Mouse (Mus musculus) CH12.LX (cell line): ENCODE results near the gene Rpusd2. TPM values are rescaled to one million over a fixed set of nuclear protein-coding genes. Genes with fewer than 3 reads are reported as not detected.
A peak's percentile ranks its signal among the peaks of the same experiment; 100 is the strongest.

Experiments used
- DNase-seq: peaks from one replicate; pipeline ENCODE4 v3.0.0-alpha.2; 2013; ENCODE audit errors: extremely low read depth
- H3K27ac ChIP-seq: 2 replicates; pipeline ENCODE4 v1.5.1; 2012; ENCODE audit warnings: low read depth, mild to moderate bottlenecking, control low read depth, moderate library complexity; ENCODE audit not compliant: insufficient read depth
- H3K27me3 ChIP-seq: replicated peaks from 2 replicates; pipeline ENCODE3; 2012; ENCODE audit warnings: inconsistent platforms
- H3K36me3 ChIP-seq, 2 experiments: replicated peaks in 1 of 2; 2 replicates each; pipeline versions ENCODE3 to v1.6.1; 2012; ENCODE audit warnings: inconsistent platforms in 1 of 2, low read length in 1 of 2, mild to moderate bottlenecking in 1 of 2, mixed read lengths in 1 of 2, moderate library complexity in 1 of 2; ENCODE audit not compliant: control insufficient read depth in 1 of 2, insufficient read depth in 1 of 2
- H3K4me1 ChIP-seq, 2 experiments: 2 replicates each; pipeline ENCODE4 v1.6.1; 2012; ENCODE audit warnings: inconsistent platforms in 1 of 2, moderate library complexity in 1 of 2; ENCODE audit not compliant: insufficient read depth in 2 of 2, control insufficient read depth in 1 of 2
- H3K4me2 ChIP-seq: 2 replicates; pipeline ENCODE4 v1.6.1; 2012; ENCODE audit warnings: low read depth, mild to moderate bottlenecking, control low read depth; ENCODE audit not compliant: poor library complexity, insufficient read depth, severe bottlenecking
- H3K4me3 ChIP-seq, 3 experiments: fragments of 150-350 bp in 1 of 3; sonication (generic) in 1 of 3; replicated peaks in 1 of 3; 2 replicates each; pipeline versions ENCODE3 to v1.5.1; 2011 to 2012; ENCODE audit warnings: low read depth in 2 of 3, low read length in 2 of 3, mild to moderate bottlenecking in 2 of 3, moderate library complexity in 2 of 3, control low read depth in 1 of 3, improper control_type of control experiment in 1 of 3, inconsistent platforms in 1 of 3, mixed read lengths in 1 of 3; ENCODE audit not compliant: poor library complexity in 1 of 3
- H3K79me2 ChIP-seq: replicated peaks from 2 replicates; pipeline ENCODE4 v1.6.1; 2012; ENCODE audit warnings: mild to moderate bottlenecking, moderate library complexity; ENCODE audit not compliant: control insufficient read depth, poor library complexity, insufficient read depth, severe bottlenecking; ENCODE audit errors: extremely low read depth
- H3K9ac ChIP-seq: 2 replicates; pipeline ENCODE4 v1.6.1; 2012; ENCODE audit warnings: low read depth, mild to moderate bottlenecking, control low read depth, moderate library complexity; ENCODE audit not compliant: insufficient read depth
- H3K9me3 ChIP-seq: replicated peaks from 2 replicates; pipeline ENCODE3; 2012; ENCODE audit warnings: low read length, inconsistent platforms, mixed read lengths
- CTCF ChIP-seq, 2 experiments: IDR thresholded peaks in 1 of 2; conservative IDR thresholded peaks in 1 of 2; 2 replicates each; pipeline ENCODE4 v1.5.1; 2011 to 2012; ENCODE audit warnings: low read depth in 2 of 2, low read length in 2 of 2, improper control_type of control experiment in 1 of 2, inconsistent platforms in 1 of 2, mild to moderate bottlenecking in 1 of 2, moderate library complexity in 1 of 2
- E2F4 ChIP-seq: IDR thresholded peaks from 2 replicates; pipeline ENCODE4 v1.6.1; 2011; ENCODE audit warnings: low read depth, low read length, improper control_type of control experiment; ENCODE audit not compliant: insufficient replicate concordance
- EP300 ChIP-seq: IDR thresholded peaks from 2 replicates; pipeline ENCODE4 v1.6.1; 2011; ENCODE audit warnings: low read length, improper control_type of control experiment
- HCFC1 ChIP-seq: IDR thresholded peaks from 2 replicates; pipeline ENCODE4 v1.6.1; 2012; ENCODE audit warnings: low read depth, mild to moderate bottlenecking, inconsistent platforms, low read length, improper control_type of control experiment
- KAT2A ChIP-seq: IDR thresholded peaks from 2 replicates; pipeline ENCODE4 v1.6.1; 2012; ENCODE audit warnings: low read length, improper control_type of control experiment, inconsistent platforms; ENCODE audit not compliant: insufficient replicate concordance
- MAFK ChIP-seq: IDR thresholded peaks from 2 replicates; pipeline ENCODE4 v1.6.1; 2011; ENCODE audit warnings: low read length, improper control_type of control experiment; ENCODE audit not compliant: insufficient replicate concordance
- MXI1 ChIP-seq: IDR thresholded peaks from 2 replicates; pipeline ENCODE4 v1.6.1; 2011; ENCODE audit warnings: mild to moderate bottlenecking, low read depth, low read length, improper control_type of control experiment
- MYC ChIP-seq: IDR thresholded peaks from 2 replicates; pipeline ENCODE4 v1.6.1; 2011; ENCODE audit warnings: low read depth, mild to moderate bottlenecking, improper control_type of control experiment, low read length
- NRF1 ChIP-seq: IDR thresholded peaks from 2 replicates; pipeline ENCODE4 v1.6.1; 2014; ENCODE audit warnings: low read depth, mild to moderate bottlenecking, inconsistent platforms, low read length, improper control_type of control experiment, moderate library complexity
- PAX5 ChIP-seq: IDR thresholded peaks from 2 replicates; pipeline ENCODE4 v1.6.1; 2012; ENCODE audit warnings: low read length, inconsistent platforms, mixed read lengths
- RAD21 ChIP-seq: IDR thresholded peaks from 2 replicates; pipeline ENCODE4 v1.6.1; 2011; ENCODE audit warnings: low read depth, mild to moderate bottlenecking, low read length, improper control_type of control experiment, moderate library complexity
- SIN3A ChIP-seq: IDR thresholded peaks from 2 replicates; pipeline ENCODE4 v1.6.1; 2012; ENCODE audit warnings: low read length, improper control_type of control experiment, inconsistent platforms
- SMC3 ChIP-seq: IDR thresholded peaks from 2 replicates; pipeline ENCODE4 v1.6.1; 2011; ENCODE audit warnings: low read depth, low read length, improper control_type of control experiment
- USF1 ChIP-seq: IDR thresholded peaks from 2 replicates; pipeline ENCODE4 v1.6.1; 2014; ENCODE audit warnings: low read depth, mild to moderate bottlenecking, inconsistent platforms, low read length, improper control_type of control experiment
- USF2 ChIP-seq: conservative IDR thresholded peaks from 2 replicates; pipeline ENCODE4 v1.6.1; 2011; ENCODE audit warnings: low read depth, low read length, improper control_type of control experiment
- ZNF384 ChIP-seq: IDR thresholded peaks from 2 replicates; pipeline ENCODE4 v1.6.1; 2012; ENCODE audit warnings: low read depth, low read length, improper control_type of control experiment, inconsistent platforms
- dilution Hi-C: fragments of 300-500 bp; cut with MboI; formaldehyde crosslinking; loops from 2 replicates; pipeline ENCODE4 v1.14.3; 2020; ENCODE audit warnings: low sequenced_read_pairs; ENCODE audit not compliant: extremely low pct_unique_long_range_greater_than_20kb, extremely low pct_ligation_motif_present
- in situ Hi-C: fragments of 300-500 bp; cut with MboI; formaldehyde crosslinking; loops from 3 replicates; pipeline ENCODE4 v1.14.3; 2019; ENCODE audit warnings: low sequenced_read_pairs, low pct_ligation_motif_present, low pct_unique_long_range_greater_than_20kb, mixed read lengths
- polyA plus RNA-seq: library from polyadenylated mRNA; unstranded; fragments of >175 nt; gene quantifications from 2 replicates; pipeline ENCODE4 v1.2.1, GENCODE M21; 2012; ENCODE audit warnings: low read depth; ENCODE audit not compliant: insufficient read length
- total RNA-seq, 2 experiments: library from RNA; depleted of rRNA; stranded (reverse); fragments of 300-350 nt in 1 of 2; fragments of >200 nt in 1 of 2; gene quantifications; 2 replicates each; pipeline ENCODE4 v1.2.3; 2012 to 2014

Rpusd2 gene
- total and polyA plus RNA-seq, 3 experiments, result 10.7 to 14.7 (median 13.7) TPM

- TF ChIP-seq MXI1 (no peak), USF2 (no peak), USF1 (no peak), EP300 (no peak)
- no peak overlapping the region for H3K4me3 ChIP-seq
- no peak overlapping the region for H3K9ac ChIP-seq
- H3K4me2 ChIP-seq, result no peak overlapping the region
- H3K4me1 ChIP-seq, result peaks cover 12 to 37% of the 10 kb centered on the region in 2 experiments
- peaks cover 13% of the 10 kb centered on the region for H3K27me3 ChIP-seq
- DNase-seq, result no peak
- H3K79me2 ChIP-seq, result peaks cover 12% of the 10 kb centered on the region
- H3K9me3 ChIP-seq, result no peaks in the 10 kb centered on the region
- dilution Hi-C loops, result no loop called here
- H3K36me3 ChIP-seq, result peaks cover 6 to 11% of the 10 kb centered on the region in 2 experiments
- no peak overlapping the region for H3K27ac ChIP-seq
- in situ Hi-C loops, result no loop called here
These were observed 2.4 kb upstream of the Rpusd2 start for GRCm38 (mm10) chr2:119032191-119032590.

GRCm38 (mm10) chr2:119035397-119035745 lies 781 bp downstream of the Rpusd2 start:
- in situ Hi-C loops, result loop anchor here (5.0 kb wide), 1 partner anchor 152 kb away; no protein-coding TSS in a partner anchor
- H3K9ac ChIP-seq, result peak overlapping the region; percentile 77
- no peak for DNase-seq
- peak overlapping the region; percentile 80 to 95 (median 88) for H3K4me3 ChIP-seq
- H3K9me3 ChIP-seq, result no peaks in the 10 kb centered on the region
- TF ChIP-seq MAFK (no peak), MYC (0 out of 2 replicates have a peak, but pooled peaks have one; percentile 51), SIN3A (peak; percentile 39; the same call in 1 of the 2 replicates)
- TF ChIP-seq, all 38 proteins: peak for 2
- Histone ChIP-seq H3K4me1 (peaks cover 4 to 18% of the 10 kb centered on the region in 2 experiments; a peak in 3 of 4 replicates), H3K36me3 (peaks cover 28 to 35% of the 10 kb centered on the region in 2 experiments), H3K4me2 (peak overlapping the region; percentile 51; the same call in 1 of the 2 replicates), H3K27ac (peak overlapping the region; percentile 52; the same call in 1 of the 2 replicates), H3K79me2 (peaks cover 13% of the 10 kb centered on the region), H3K27me3 (peaks cover 13% of the 10 kb centered on the region)
- dilution Hi-C loops, result no loop called here

GRCm38 (mm10) chr2:119040882-119041281 lies 6.3 kb downstream of the Rpusd2 start:
- in situ Hi-C loops, result no loop called here
- peaks cover 31 to 52% of the 10 kb centered on the region in 2 experiments for H3K36me3 ChIP-seq
- dilution Hi-C loops, result no loop called here
- no peaks in the 10 kb centered on the region for H3K9me3 ChIP-seq
- H3K4me1 ChIP-seq, result peaks cover 4 to 16% of the 10 kb centered on the region in 2 experiments; a peak in 3 of 4 replicates
- H3K4me3 ChIP-seq, result no peak overlapping the region
- no peak overlapping the region for H3K27ac ChIP-seq
- TF ChIP-seq CTCF (conservative IDR thresholded peaks at IDR 0.05 in 1 of 2, IDR thresholded peaks at IDR 0.05 in 1 of 2; ENCODE audit: low read depth in 2 of 2, low read length in 2 of 2) (peak; percentile 18 to 75; a peak in 3 of 4 replicates), SMC3 (peak; percentile 67), KAT2A (no peak), NRF1 (no peak), RAD21 (peak; percentile 72), E2F4 (no peak), HCFC1 (no peak), ZNF384 (no peak), EP300 (no peak), PAX5 (no peak)
- no peak for DNase-seq
- H3K79me2 ChIP-seq, result peaks cover 7% of the 10 kb centered on the region; the same call in 1 of the 2 replicates
- no peak overlapping the region for H3K4me2 ChIP-seq
- H3K9ac ChIP-seq, result no peak overlapping the region
- H3K27me3 ChIP-seq, result no peaks in the 10 kb centered on the region
